Mouse (Mus musculus): ENCODE data around the gene Neo1.
A peak's percentile ranks its signal among the peaks of the same experiment; 100 is the strongest.

The Neo1 gene

GRCm38 (mm10) chr9:58871141-58871540, 165.1 kb downstream of the Neo1 start:
- no peak for DNase-seq (ENCODE audit: extremely low spot score, low read depth, low spot score)

- no peak for DNase-seq (ENCODE audit: extremely low spot score, low read depth, low spot score)
These were observed 172.4 kb downstream of the Neo1 start for GRCm38 (mm10) chr9:58863826-58864225.

GRCm38 (mm10) chr9:58859080-58859635, 177.1 kb downstream of the Neo1 start:
- DNase-seq (ENCODE audit: extremely low spot score, low read depth, low spot score) = no peak

GRCm38 (mm10) chr9:58854931-58855330, 181.3 kb downstream of the Neo1 start:
- no peak for DNase-seq (ENCODE audit: extremely low spot score, low read depth, low spot score)

- DNase-seq (ENCODE audit: extremely low spot score, low read depth, low spot score) = no peak
These were observed 186.5 kb downstream of the Neo1 start for GRCm38 (mm10) chr9:58849576-58850315.

GRCm38 (mm10) chr9:58847676-58848075, 188.6 kb downstream of the Neo1 start:
- DNase-seq (ENCODE audit: extremely low spot score, low read depth, low spot score) = no peak

GRCm38 (mm10) chr9:58847008-58847407, 189.2 kb downstream of the Neo1 start:
- no peak for DNase-seq (ENCODE audit: extremely low spot score, low read depth, low spot score)

GRCm38 (mm10) chr9:58844597-58844996, 191.6 kb downstream of the Neo1 start:
- DNase-seq (ENCODE audit: extremely low spot score, low read depth, low spot score) = no peak

GRCm38 (mm10) chr9:58841655-58842054, 194.6 kb downstream of the Neo1 start:
- peak; percentile 72 for DNase-seq (ENCODE audit: extremely low spot score, low read depth, low spot score)

GRCm38 (mm10) chr9:58838504-58838903, 197.7 kb downstream of the Neo1 start:
- no peak for DNase-seq (ENCODE audit: extremely low spot score, low read depth, low spot score)

GRCm38 (mm10) chr9:58837174-58837573, 199.1 kb downstream of the Neo1 start:
- DNase-seq (ENCODE audit: extremely low spot score, low read depth, low spot score) = no peak

- no peak for DNase-seq (ENCODE audit: extremely low spot score, low read depth, low spot score)
These were observed 203.3 kb downstream of the Neo1 start for GRCm38 (mm10) chr9:58832939-58833338.

GRCm38 (mm10) chr9:58829627-58830026, 206.6 kb downstream of the Neo1 start:
- no peak for DNase-seq (ENCODE audit: extremely low spot score, low read depth, low spot score)

All from hindlimb bud, embryonic 11.5 days (tissue).